In genomic region chr17:29058487-29058886, GRCm38 (mm10) we compare ENCODE assay signal across 1 mouse cellular context.
TF ChIP-seq lines count a peak whose summit lies in the region.

No protein-coding gene starts in this region.

TF ChIP-seq in ES-E14, 5 proteins besides CTCF, POLR2A, EP300 and RAD21 (continued from another document):
- no peak for TF ChIP-seq HCFC1 (IDR thresholded peaks at IDR 0.05; ENCODE audit: borderline replicate concordance, insufficient read depth, low read length)
- TF ChIP-seq ZC3H11A (IDR thresholded peaks at IDR 0.05; ENCODE audit: borderline replicate concordance, low read depth, low read length): no peak
TF ChIP-seq in ES-E14: peak in this region for 0.
